Mouse (Mus musculus): ENCODE measurements around the gene Mrpl49.
"Not testable (repeated sequence)": the region's sequence is repeated elsewhere in the genome, so short reads cannot be mapped to it uniquely, and the experiment has no call there.

Mrpl49 gene

GRCm38 (mm10) chr19:6067011-6067723, 9.6 kb upstream of the Mrpl49 start:
- DNase-seq (ENCODE audit: low spot score), result peak; percentile 84

GRCm38 (mm10) chr19:6066571-6066970, 9.0 kb upstream of the Mrpl49 start:
- DNase-seq (ENCODE audit: low spot score), result no peak

DNA sequence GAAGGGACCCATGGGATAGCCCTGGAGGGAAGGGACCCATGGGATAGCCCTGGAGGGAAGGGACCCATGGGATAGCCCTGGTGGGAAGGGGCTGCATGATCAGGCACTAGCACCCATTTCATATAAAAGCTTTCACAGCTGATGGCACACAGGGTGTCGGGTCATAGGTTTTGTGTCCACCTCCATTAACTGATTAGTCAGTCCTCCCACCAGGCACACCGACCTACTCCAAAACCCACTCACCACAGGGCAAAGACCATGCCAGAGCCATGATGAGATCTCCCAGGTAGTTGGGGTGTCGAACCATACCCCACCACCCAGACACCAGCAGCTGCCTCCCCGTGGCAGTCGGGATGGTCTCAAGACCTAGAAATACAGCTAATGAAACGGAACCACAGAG, 5.5 kb upstream of the Mrpl49 start:
- DNase-seq (ENCODE audit: low spot score), result no peak

DNA sequence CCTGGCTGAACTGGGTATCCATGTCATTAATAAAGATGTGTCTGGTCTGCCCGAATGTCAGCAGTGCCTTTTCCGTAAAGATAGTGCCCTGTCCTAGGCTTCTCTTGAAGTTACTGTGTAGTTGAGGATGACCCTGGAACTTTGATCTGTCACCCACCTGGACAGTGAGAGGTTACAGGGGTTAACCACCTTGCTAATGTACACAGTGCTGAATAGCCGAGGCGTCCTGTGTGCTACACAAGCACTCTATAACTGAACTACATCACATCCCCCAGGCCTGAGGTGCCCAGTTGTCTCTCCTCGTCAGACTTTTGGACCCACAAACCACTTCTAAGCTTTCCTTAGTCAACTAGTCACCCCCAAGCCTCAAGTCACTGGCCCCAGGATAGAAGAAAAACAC, 4.8 kb upstream of the Mrpl49 start:
- DNase-seq (ENCODE audit: low spot score), result no peak

GRCm38 (mm10) chr19:6061641-6062302, 4.2 kb upstream of the Mrpl49 start:
- DNase-seq (ENCODE audit: low spot score), result peak; percentile 49

- DNase-seq (ENCODE audit: low spot score), result peak; percentile 96
These were observed 3.5 kb upstream of the Mrpl49 start, which contains the start of gene Znhit2 for GRCm38 (mm10) chr19:6061021-6061533. Znhit2 (plus strand) TSS chr19:6061192.

DNA sequence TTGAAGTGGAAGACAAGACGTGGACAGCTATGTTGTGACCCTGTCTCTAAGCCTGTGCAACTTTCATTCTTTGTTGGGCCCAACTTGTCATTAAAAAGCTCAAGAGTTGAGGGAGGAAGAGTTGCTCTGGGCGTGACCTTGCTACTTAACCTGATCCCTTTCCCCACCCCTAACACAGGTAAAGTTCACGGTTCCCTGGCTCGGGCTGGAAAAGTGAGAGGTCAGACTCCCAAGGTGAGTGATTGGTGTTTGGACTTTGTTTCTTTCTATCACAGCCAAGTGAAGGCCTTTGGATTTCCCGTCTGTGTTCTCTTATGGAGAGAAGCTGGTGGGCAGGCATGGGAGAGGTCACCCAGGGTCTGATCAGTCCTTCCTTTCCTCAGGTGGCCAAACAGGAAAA, 1.4 kb upstream of the Mrpl49 start:
- no peak for DNase-seq (ENCODE audit: low spot score)

DNA sequence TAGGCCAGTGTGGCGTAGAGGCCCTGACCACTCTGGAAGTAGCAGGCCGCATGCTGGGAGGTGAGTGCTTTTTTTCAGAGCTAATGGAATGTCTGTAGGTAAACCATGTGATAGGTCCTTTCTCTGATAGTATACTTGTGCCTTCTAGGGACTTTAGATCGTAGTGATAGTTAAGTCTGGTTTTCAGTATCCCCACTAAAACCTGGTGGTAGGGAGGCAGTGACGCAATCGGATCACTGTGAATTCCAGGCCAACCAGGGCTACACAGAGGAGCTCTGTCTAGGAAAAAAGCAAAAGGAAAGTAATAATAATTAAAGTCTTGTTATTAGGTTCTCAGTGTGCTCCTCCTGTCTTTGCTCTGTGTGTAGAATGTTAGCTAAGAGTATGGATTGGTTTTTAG, 928 bp upstream of the Mrpl49 start:
- no peak for DNase-seq (ENCODE audit: low spot score)

GRCm38 (mm10) chr19:6056696-6057095, 889 bp downstream of the Mrpl49 start:
- no peak for DNase-seq (ENCODE audit: low spot score)

- DNase-seq (ENCODE audit: low spot score), result no peak
These were observed 3.3 kb downstream of the Mrpl49 start for GRCm38 (mm10) chr19:6054296-6054695.

GRCm38 (mm10) chr19:6052516-6052915, 5.1 kb downstream of the Mrpl49 start:
- no peak for DNase-seq (ENCODE audit: low spot score)

DNA sequence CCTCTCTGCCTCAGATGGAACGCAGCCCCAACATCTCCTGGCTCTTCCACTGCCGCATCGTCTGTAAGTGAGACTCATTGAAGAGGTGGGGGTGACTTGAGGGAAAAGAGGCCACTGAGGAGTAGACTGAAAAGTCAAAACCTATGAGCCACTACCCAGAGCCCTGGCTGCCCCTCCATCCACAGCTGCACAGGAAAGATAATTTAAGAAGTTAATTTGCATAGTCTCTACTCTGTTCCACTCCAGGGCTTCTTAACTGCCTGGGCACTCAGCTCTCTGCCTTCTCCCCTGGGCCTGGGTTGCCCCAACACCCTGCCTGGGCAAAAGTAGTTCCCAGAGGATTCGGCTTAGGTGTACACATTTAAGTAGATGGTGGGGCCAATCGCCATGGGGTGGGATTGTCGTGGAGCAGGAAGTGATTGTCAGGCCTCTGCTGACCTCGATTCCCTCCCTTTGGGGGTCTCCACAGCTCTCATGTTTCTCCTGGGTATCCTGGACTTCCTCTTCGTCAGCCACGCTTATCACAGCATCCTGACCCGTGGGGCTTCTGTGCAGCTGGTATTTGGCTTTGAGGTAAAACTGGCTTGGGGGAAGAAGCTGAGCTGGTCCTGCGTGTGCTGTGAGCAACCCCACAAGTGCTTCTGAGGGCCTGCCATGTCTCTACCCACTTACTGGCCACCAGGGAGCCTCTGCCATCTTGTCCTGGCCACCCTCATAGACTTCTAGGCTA, 8.7 kb downstream of the Mrpl49 start:
- DNase-seq (ENCODE audit: low spot score), result no peak

GRCm38 (mm10) chr19:6047899-6048166, 9.8 kb downstream of the Mrpl49 start:
- no peak for DNase-seq (ENCODE audit: low spot score)

GRCm38 (mm10) chr19:6047154-6047898, 10.3 kb downstream of the Mrpl49 start:
- no peak for DNase-seq (ENCODE audit: low spot score)

GRCm38 (mm10) chr19:6046294-6047153, 11.1 kb downstream of the Mrpl49 start, which contains the start of gene Syvn1:
Syvn1 (plus strand) TSS chr19:6046576.
- peak; percentile 92 for DNase-seq (ENCODE audit: low spot score)

GRCm38 (mm10) chr19:6045366-6046293, 12.0 kb downstream of the Mrpl49 start:
- peak; percentile 45 for DNase-seq (ENCODE audit: low spot score)

DNA sequence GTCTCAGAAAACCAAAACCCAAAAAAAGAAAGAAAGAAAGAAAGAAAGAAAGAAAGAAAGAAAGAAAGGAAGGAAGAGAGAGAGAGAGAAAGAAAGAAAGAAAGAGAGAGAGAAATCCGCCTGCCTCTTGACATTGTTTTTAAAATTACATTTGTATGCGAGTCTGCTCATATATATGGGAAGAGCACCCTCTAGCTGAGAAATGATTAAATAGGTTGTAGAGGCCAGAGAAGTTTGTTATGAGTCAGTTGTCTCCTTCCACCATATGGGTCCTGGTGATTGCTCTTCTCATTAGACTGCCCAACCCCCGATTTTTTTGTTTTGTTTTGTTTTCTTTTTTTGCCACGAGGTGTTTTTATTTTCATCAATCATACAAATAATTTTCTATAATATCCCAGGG, 13.5 kb downstream of the Mrpl49 start:
- DNase-seq (ENCODE audit: low spot score), result not testable (repeated sequence)

DNA sequence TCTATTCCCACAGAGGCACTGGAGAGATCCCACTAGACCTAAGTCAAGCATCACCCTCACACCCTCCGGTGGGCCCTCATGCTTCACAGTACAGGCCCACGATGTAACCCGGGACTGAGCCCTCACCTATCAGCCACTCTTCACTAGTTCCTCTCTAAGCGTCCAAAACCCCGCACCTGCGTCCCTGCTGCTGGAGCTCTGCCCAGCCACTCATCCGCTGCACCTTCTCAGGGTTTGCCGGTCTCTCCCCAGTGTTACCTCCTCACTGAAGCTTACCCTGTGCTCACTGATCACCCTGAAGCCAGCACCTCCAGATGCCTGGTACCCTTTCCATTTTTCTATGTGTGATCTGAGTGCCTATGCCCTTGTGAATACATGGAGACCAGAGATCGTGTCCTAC, 15.3 kb downstream of the Mrpl49 start:
- DNase-seq (ENCODE audit: low spot score), result no peak

DNA sequence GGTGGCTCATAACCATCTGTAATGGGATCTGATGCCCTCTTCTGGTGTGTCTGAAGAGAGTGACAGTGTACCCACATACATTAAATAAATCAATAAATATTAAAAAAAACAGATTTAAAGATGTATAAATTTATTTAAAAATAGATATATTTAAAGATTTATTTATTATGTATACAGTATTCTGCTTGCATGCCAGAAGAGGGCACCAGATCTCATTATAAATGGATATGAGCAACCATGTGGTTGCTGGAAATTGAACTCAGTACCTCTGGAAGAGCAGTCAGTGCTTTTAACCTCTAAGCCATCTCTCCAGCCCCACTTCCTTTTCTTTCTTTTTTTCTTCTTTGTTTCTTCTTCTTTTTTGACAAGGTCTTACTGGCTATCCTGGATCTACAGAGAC, 17.6 kb downstream of the Mrpl49 start:
- no peak for DNase-seq (ENCODE audit: low spot score)

GRCm38 (mm10) chr19:6038326-6038725, 19.3 kb downstream of the Mrpl49 start:
- DNase-seq (ENCODE audit: low spot score), result no peak
